Mouse (Mus musculus) olfactory bulb, adult 2 months (tissue): ENCODE results near the gene Kcnip3. TPM values are rescaled to one million over a fixed set of nuclear protein-coding genes. Genes with fewer than 3 reads are reported as not detected.

ENCODE experiments used
- H3K27ac ChIP-seq: fragments of 200-500 bp; 2 replicates; pipeline ENCODE4 v1.5.1; 2012; ENCODE audit warnings: low read depth, low read length; ENCODE audit not compliant: insufficient read depth
- H3K4me1 ChIP-seq: fragments of 200-500 bp; 2 replicates; pipeline ENCODE4 v1.6.1; 2012; ENCODE audit warnings: low read length; ENCODE audit not compliant: control insufficient read depth, insufficient read depth
- H3K4me3 ChIP-seq: fragments of 200-500 bp; 2 replicates; pipeline ENCODE4 v1.5.1; 2012; ENCODE audit warnings: mild to moderate bottlenecking, low read depth, low read length, moderate library complexity; ENCODE audit not compliant: insufficient read depth
- CTCF ChIP-seq: fragments of 200-500 bp; IDR thresholded peaks from 2 replicates; pipeline ENCODE4 v1.5.1; 2012; ENCODE audit warnings: low read depth, mild to moderate bottlenecking, low read length, moderate library complexity; ENCODE audit not compliant: insufficient read depth
- POLR2A ChIP-seq: fragments of 200-500 bp; IDR thresholded peaks from 2 replicates; pipeline ENCODE4 v1.6.1; 2012; ENCODE audit warnings: mild to moderate bottlenecking, low read depth, low read length, moderate library complexity; ENCODE audit not compliant: insufficient read depth
- WGBS: fragments of 180-500 bp; shearing (Covaris S2); methylation state at CpG from one replicate; pipeline ENCODE4 v1.1.7; 2018; 5-methylcytosine and 5-hydroxymethylcytosine counted together
- polyA plus RNA-seq: library from polyadenylated mRNA; stranded (reverse); fragments of >200 nt; gene quantifications from 2 replicates; pipeline ENCODE4 v1.2.4, GENCODE M21; 2012; ENCODE audit warnings: low replicate concordance; ENCODE audit not compliant: missing spikeins, insufficient read depth, insufficient read length

Gene Kcnip3
- polyA plus RNA-seq, 1 experiment = not detected

- 4% methylated on average over 5 of the region's 5 CpGs for WGBS
- H3K27ac ChIP-seq = no peak overlapping the region
- H3K4me3 ChIP-seq = no peak overlapping the region
- H3K4me1 ChIP-seq = no peaks in the 10 kb centered on the region
- TF ChIP-seq POLR2A = no peak
- TF ChIP-seq CTCF = peak; percentile 28; the same call in 1 of the 2 replicates
These were observed 68.1 kb downstream of the Kcnip3 start for GRCm38 (mm10) chr2:127453764-127454163.

- no peak for TF ChIP-seq CTCF
- no peak for TF ChIP-seq POLR2A
- Histone ChIP-seq H3K27ac (no peak overlapping the region), H3K4me1 (no peaks in the 10 kb centered on the region), H3K4me3 (no peak overlapping the region)
- WGBS = 80% methylated on average over 9 of the region's 9 CpGs
These were observed 68.8 kb downstream of the Kcnip3 start for GRCm38 (mm10) chr2:127453141-127453540.

GRCm38 (mm10) chr2:127451748-127452147 lies 70.1 kb downstream of the Kcnip3 start:
- 55% methylated on average over 6 of the region's 6 CpGs for WGBS

GRCm38 (mm10) chr2:127449691-127450090 lies 72.2 kb downstream of the Kcnip3 start:
- Histone ChIP-seq H3K27ac (no peak overlapping the region), H3K4me3 (no peak overlapping the region), H3K4me1 (no peaks in the 10 kb centered on the region)
- TF ChIP-seq CTCF (no peak), POLR2A (no peak)
- 40% methylated on average over 7 of the region's 7 CpGs for WGBS

More at GRCm38 (mm10) chr2:127451748-127452147, 70.1 kb downstream of the Kcnip3 start:
- no peak overlapping the region for H3K27ac ChIP-seq
- H3K4me1 ChIP-seq = no peaks in the 10 kb centered on the region
- no peak overlapping the region for H3K4me3 ChIP-seq
- TF ChIP-seq POLR2A (no peak), CTCF (no peak)

GRCm38 (mm10) chr2:127446847-127447246 lies 75.0 kb downstream of the Kcnip3 start:
- no peak overlapping the region for H3K4me3 ChIP-seq
- H3K27ac ChIP-seq = no peak overlapping the region
- TF ChIP-seq CTCF (no peak), POLR2A (no peak)
- 48% methylated on average over 3 of the region's 3 CpGs for WGBS
- peaks cover 4% of the 10 kb centered on the region for H3K4me1 ChIP-seq

GRCm38 (mm10) chr2:127444055-127444789 lies 77.7 kb downstream of the Kcnip3 start, which contains the start of gene Fahd2a:
Fahd2a (minus strand) TSS chr2:127444565.
- H3K4me3 ChIP-seq = peak within 1 kb of the TSS; percentile 82
- WGBS = 2% methylated on average over 37 of the region's 37 CpGs
- peaks cover 4% of the 10 kb centered on the region for H3K4me1 ChIP-seq
- H3K27ac ChIP-seq = peak within 1 kb of the TSS; percentile 40; the same call in 1 of the 2 replicates
- TF ChIP-seq POLR2A (peak; percentile 71), CTCF (no peak)

- Histone ChIP-seq H3K27ac (no peak overlapping the region), H3K4me3 (no peak overlapping the region), H3K4me1 (no peaks in the 10 kb centered on the region)
- 87% methylated on average over 5 of the region's 5 CpGs for WGBS
- TF ChIP-seq CTCF (no peak), POLR2A (no peak)
These were observed 84.2 kb downstream of the Kcnip3 start for GRCm38 (mm10) chr2:127437697-127438096.

- Histone ChIP-seq H3K4me1 (no peaks in the 10 kb centered on the region), H3K27ac (no peak overlapping the region), H3K4me3 (no peak overlapping the region)
- WGBS = 95% methylated on average over 2 of the region's 2 CpGs
- TF ChIP-seq CTCF (no peak), POLR2A (no peak)
These were observed 86.3 kb downstream of the Kcnip3 start for GRCm38 (mm10) chr2:127435554-127435953.

- no peak overlapping the region for H3K27ac ChIP-seq
- 44% methylated on average over 2 of the region's 2 CpGs for WGBS
- H3K4me1 ChIP-seq = no peaks in the 10 kb centered on the region
- H3K4me3 ChIP-seq = no peak overlapping the region
- TF ChIP-seq CTCF (0 out of 2 replicates have a peak, but pooled peaks have one; percentile 25), POLR2A (no peak)
These were observed 86.8 kb downstream of the Kcnip3 start for GRCm38 (mm10) chr2:127435135-127435534.
